Mouse (Mus musculus) WW6 (cell line): ENCODE measurements around the gene Vhl.
"Not testable (repeated sequence)": the region's sequence is repeated elsewhere in the genome, so short reads cannot be mapped to it uniquely, and the experiment has no call there.

ENCODE experiments used
- DNase-seq: peaks from one replicate; pipeline ENCODE4 v3.0.0-alpha.2; 2013; ENCODE audit warnings: low read depth, low spot score

Gene Vhl

GRCm38 (mm10) chr6:113661353-113662241 is 37.8 kb downstream of the Vhl start:
- no peak for DNase-seq

- no peak for DNase-seq
Observed at GRCm38 (mm10) chr6:113662964-113663700, 39.4 kb downstream of the Vhl start.

DNA sequence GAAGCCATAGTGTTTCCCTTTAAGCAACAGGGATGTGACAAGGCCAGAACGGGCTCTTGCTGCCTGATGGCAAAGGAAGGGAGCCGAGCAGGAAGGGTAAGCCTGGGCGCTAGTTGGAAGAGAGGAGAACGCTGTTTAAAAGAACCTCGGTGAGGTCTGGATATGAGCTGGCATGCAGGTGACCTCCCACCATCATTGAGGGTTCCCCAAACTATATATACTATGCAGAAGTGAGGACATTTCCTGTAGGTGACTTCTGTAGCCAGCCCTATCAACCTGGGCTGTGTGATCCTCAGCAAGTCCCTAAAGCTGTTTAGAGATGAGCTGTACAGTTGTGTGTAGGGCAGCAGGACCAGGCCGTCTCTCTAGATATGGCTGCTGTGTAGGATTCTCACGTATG is 40.5 kb downstream of the Vhl start:
- DNase-seq = no peak

- DNase-seq = no peak
Observed at GRCm38 (mm10) chr6:113667611-113668122, 43.9 kb downstream of the Vhl start.

- DNase-seq = no peak
Observed at GRCm38 (mm10) chr6:113668287-113669154, 44.8 kb downstream of the Vhl start.

GRCm38 (mm10) chr6:113669821-113670220 is 46.1 kb downstream of the Vhl start:
- DNase-seq = no peak

DNA sequence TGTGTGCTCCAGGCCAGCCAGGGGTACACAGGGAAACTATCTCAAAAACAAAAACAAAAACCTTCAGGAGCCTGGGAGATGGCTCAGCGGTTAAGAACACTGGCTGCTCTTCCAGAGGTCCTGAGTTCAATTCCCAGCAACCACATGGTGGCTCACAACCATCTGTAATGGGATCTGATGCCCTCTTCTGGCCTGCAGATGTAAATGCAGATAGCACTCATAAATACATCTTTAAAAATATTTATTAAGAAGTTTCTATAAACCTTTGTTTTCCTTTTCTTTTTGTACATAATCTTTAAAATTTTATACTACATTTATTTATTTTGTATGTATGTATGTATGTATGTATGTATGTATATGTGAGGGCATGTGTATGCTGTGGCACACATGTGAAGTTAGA is 48.3 kb downstream of the Vhl start:
- DNase-seq = not testable (repeated sequence)

- no peak for DNase-seq
Observed at GRCm38 (mm10) chr6:113672989-113673388, 49.2 kb downstream of the Vhl start.

DNA sequence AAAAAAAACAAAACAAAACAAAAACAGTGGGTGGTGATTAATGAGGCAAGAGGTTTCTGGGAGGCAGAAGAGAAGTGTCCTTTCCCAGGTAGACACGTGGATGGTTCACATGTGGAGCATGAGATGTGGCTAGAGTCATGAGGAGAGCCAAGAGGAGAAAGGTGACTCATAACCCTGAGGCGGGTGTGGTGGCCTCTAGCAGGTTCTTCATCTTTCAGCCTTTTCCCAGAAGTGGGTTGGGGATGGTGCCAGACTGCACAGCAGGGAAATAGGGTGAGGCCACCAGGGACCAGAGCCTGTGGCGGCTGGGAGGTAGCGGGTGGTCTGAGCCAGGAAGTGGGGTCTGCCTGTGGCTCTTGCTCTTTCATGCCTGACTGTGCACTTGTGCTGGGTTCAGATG is 51.5 kb downstream of the Vhl start:
- no peak for DNase-seq

GRCm38 (mm10) chr6:113675991-113676390 is 52.2 kb downstream of the Vhl start:
- no peak for DNase-seq

DNA sequence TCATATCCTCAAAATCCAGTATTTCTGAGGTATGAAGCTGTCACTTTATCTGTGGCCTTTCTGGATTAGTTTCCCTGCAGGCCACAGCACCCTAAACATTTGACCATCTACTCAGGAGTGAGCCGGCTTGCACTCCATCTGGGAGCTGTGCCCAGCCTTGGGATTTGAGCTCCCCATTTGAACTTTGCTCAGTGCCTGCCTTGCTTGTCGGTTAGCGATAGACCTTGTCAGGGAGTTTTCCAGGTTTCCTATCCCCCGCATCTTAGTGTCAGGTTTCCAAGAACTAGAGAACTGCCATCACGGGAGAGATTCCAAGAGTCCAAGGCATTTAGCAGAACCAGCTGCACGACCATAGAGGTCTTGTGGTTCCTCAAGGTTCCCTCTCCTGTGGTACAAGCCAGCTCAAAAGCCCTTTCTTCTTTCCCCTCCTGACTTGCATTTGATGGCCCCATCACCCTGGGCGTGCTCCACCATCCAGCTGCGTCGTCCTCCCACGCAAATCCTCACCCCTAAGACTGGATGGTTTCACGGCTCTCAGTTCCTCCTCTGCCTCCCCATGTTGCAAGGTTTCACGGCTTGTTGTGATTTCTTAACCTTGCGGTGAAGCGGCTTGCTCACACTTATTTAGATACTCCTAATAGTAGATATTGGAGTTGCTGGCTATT is 53.4 kb downstream of the Vhl start:
- no peak for DNase-seq

GRCm38 (mm10) chr6:113678246-113679012 is 54.7 kb downstream of the Vhl start:
- DNase-seq = no peak

DNA sequence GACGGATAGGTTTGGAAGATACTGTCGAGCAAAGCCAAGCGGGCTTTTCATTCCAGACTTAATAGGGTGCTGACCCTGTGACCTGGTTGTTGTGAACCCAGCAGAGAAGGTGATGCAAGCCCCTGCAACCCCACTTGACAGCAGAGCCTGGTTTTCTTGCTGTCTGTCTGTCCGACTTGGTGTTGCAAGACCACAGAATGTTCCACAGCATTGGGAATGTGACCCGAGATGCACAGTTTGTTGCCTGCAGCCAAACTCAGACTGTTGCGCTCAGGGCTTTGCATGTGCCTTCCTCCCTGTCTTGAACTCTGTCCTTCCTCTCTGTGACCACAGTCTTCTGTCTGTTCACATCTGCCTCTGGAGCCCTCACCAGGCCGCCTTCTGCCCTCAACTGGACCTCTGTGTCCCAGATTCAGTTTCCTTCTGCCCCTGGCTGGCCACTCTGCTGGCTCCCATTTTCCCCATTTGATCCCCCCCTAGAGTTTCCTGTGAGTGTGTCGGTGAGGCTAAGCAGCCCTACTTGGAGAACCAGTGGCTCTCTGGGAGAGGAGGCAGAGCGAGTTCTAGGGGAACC is 56.3 kb downstream of the Vhl start:
- no peak for DNase-seq
